Mouse (Mus musculus): Measurements from ENCODE around the gene B3galnt1. TPM values are rescaled to one million over a fixed set of nuclear protein-coding genes. Genes with fewer than 3 reads are reported as not detected.

B3galnt1 gene
- 22.1 and 23.1 TPM in 2 replicates for polyA plus RNA-seq (2015; fragmentation: Nextera tagmentation; extraction: Ambion mirVana)

DNA sequence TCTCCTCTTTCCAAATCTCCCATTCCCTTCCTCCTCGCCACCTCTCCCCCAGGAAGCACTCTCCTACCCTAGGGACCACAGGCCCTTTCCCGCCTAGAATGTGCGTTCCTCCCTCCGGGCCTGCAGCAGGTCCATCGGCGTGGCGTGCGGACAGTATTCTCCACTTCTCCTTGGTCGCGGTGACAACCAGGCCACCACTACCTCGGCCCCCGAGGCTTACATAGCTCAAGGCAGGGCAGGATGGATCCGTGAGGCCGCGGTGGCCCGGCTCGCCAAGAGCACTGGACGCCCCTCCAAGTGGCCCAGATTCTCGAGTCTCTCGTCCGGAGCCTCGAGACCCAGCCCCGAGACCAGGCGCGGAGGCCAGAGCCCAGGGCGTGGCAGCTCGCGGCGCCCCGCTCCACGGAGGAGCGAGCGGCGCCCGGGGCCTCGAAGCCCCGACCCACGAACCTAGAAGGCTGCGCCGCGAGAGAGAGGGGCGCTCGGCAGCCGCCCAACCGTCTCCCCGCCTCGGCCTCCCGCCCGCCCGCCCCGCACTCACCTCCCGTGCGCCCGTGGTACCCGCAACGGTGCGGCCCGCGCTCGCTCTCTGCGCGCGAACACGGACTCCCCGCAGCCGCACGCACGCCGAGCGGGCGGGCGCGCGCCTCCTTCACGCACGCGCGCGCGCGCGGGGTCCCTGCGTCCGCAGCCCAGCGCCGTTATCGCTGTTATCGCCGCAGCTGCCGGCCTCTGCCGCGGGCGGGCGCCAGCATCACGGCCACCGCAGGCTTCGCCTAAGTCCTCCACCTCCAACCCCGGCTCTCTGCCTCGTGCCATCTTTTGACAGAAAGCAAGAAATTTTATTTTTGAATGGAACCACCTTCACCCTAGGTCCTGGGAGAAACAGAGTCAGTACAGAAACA lies at the start of gene B3galnt1:
B3galnt1 (minus strand) TSS at position 700 of the 905 bp plus-strand sequence.

Other genes starting within 250 kb of the B3galnt1 start
- 62.1 and 68.1 TPM in 2 replicates for gene Nmd3, start 123.0 kb upstream of the B3galnt1 start, polyA plus RNA-seq (2015; fragmentation: Nextera tagmentation; extraction: Ambion mirVana)